Mouse (Mus musculus): ENCODE measurements at regions not wholly inside any gene's neighbourhood (a gene's known extent, or its start where the extent isn't known, plus 50 kb on each side); places are given as distances from the start of the nearest gene placed in this dataset.
A peak's percentile ranks its signal among the peaks of the same experiment; 100 is the strongest.

DNA sequence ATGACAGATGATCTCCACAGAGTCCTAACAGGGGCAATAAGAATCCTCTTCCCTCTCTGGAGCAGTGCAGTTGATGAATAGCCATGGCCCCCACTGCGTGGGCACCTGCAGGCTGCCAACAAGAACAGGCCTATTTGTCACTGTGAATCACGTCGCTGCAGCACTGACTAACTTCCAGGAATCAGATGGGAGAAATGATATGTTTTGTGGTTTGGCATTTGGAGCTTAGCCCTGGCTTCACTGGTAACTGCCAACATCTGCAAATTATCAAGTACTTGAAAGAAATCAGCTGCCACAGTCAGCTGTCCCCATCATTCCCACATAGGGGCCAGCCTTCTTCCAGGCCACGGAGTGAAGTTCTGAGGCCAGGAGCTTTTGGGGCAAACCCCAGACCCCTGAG lies 142.8 kb downstream of the Ets2 start:
- no peak for DNase-seq (ENCODE audit: low spot score in 2 of 2)

DNA sequence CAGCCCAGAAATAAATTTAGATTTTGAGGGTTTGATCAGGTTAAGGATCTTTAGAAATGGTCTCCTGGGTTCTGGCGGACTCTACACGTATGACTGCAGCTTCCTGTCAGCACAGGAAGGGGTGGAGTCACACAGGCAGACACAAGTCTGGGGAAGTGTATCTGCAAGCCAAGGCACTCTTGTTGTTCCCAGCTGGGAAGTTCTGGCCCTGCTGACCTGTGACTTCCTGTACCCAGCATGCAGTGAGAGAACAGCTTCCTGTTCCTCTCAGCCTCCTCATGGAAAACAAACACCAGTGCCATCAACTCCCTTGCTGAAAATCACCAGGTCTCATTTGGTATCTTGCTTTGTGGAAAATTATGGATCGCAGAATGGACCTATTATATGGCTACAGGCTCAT lies 140.9 kb downstream of the Ets2 start:
- DNase-seq (ENCODE audit: low spot score in 2 of 2) = no peak

DNA sequence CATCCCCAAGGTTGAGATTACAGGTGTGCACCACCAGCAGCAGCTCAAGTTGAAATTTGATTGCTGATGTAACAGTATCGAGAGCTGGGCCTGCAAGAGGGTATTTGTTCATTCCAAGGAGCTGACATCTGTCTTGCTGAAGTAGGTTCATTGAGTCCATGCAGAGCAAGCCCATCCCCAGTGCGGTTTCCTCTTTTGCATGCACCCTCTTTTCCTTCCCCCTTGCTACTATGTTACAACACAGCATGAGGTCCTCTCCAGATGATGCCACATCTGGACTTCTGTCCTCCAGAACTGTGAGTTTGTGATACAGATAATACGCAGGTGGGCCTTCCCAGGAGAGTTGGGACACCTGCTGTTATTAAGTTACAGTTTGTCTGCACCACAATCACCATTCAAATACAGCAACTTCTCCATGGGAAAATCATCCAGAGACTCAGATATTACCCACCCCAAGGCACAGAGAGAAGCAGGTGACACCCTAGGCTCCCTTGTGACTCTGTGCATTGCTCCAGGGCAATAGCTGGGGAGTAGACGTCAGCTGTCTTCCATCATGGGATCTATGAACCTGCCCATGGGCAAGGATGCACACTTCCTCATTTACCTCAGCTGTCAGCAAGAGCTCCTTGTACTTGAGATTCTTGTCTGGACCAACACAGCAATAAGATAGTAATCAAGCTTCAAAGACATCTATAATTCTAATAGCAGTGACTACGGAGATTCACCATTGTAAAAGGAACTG lies 137.8 kb downstream of the Ets2 start:
- DNase-seq (ENCODE audit: low spot score in 2 of 2) = no peak

DNA sequence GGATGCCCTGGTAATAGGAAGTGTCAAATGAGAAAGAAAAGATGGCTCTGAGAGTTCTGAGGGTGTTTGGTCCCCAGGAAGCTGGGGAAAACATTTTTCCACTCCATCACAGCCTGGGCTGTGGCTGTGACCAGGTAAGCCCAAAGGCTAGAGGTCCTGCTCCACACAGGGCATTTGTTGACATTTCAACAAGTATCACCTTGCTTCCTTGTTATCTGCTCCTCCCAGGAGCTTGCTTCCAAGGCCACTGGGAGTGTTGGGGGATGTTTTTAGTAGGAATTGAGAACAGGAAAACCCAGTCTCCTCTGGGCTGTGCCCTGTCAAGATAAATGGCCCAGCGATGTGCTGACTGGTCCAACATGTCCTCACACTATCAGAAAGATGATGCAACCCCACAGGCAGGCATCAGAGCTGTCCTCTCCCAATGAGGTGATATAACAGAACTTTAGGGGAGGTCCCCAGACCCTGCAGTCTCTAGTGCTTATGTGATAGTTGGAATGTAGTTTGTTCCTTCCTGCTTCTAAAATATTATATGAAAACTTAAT lies 137.1 kb downstream of the Ets2 start:
- DNase-seq (ENCODE audit: low spot score in 2 of 2) = no peak

DNA sequence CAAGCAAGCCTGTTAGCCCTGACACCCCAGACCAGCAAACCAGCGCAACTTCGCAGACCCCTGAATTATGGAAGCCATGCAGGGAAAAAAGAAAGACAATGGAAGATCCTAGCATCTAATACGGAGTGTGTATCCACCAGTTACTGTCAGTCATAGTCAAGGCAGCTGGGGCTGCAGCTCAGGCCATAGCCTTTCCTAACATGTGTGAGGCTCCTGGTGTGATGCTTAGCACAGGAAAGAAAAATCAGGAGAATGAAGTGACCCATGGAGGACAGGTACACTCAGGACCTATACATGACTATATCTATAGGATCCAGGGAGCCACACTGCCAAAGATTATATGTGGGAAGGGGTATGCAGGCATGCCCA lies 136.6 kb downstream of the Ets2 start:
- no peak for DNase-seq (ENCODE audit: low spot score in 2 of 2)

DNA sequence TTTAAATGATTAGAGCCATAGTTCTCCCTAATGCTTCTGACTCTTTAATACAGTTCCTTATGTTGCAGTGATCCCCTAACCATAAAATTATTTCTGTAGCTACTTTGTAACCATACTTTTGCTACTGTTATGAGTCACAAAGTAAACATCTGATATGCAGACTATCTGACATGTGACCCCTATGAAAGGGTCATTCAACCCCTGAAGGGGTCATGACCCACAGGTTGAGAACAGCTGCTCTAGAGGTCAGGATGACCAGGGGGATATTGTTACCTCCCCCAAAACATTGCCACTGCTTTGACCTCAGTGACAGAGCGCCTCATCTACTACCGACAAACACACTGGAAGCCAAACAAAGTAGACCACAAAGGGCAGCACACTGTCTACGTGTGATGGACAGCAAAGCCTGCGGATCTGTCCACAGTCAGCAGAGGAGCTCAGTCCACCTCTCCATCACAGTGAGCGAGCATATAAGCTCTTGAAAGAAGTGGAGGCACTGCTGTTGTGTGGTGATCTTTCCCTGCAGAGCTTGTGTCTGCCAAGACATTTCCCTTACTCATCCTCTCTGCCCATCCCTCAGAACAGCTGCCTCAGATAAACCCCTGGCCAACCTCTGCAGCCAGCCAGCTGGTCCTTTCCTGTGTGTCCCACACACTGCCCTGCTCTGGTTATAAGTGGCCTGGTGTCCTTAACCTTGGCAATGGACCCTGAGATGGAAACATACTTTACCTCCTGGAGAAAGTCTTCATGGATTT lies 136.0 kb downstream of the Ets2 start:
- no peak for DNase-seq (ENCODE audit: low spot score in 2 of 2)

DNA sequence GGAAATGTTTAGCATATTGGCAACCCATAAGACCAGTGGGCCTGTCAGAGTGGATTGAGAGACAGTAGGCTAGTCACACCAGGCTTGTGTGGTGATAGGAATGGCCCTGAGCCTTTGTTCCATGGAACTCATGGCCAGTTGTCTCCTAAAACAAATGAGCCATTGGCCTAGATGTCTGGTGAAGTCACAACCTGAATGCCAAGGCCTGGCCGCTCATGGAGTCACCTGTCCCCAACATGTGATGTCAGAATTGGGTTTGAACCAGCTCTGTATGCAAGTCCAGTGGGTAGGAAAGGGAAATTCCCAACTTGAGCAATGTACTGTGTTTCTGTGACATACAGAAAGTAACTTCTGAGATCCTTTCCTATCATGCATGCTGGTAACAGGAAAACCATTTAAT lies 134.1 kb downstream of the Ets2 start:
- no peak for DNase-seq (ENCODE audit: low spot score in 2 of 2)

DNA sequence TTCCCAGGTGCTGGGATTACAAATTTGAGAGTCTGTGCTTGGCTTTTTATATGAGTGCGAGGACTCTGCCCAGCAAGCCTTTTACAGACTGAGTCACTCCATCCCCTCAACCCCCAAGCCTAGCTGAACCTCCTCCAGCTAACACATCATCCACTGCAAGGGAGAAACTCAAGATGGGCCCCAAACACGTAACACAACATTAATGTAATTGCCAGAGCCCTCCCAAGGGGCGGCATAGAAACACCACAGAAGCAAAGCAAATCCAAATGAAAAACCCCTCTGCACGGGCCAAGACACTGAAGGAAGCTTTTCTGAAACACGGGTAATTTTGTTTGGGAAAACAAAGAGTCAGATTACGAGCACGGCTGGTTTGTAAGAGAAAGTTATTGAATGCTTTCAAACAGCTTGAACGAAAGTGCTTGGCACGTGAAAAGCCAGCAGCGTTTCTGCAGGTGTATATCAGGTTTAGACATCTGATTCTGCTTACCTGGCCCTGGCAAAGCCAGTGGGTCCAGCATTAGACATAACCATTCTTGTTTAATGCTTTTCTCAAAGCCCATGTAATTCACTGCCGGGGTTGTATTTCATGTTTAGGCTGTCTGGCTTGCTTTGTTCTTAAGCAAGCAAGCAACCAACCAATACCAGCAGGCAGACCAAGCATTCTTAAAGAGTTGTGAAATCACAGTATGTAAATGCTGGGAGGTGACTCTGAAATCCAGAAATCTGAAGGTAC lies 132.8 kb downstream of the Ets2 start:
- DNase-seq (ENCODE audit: low spot score in 2 of 2) = no peak

DNA sequence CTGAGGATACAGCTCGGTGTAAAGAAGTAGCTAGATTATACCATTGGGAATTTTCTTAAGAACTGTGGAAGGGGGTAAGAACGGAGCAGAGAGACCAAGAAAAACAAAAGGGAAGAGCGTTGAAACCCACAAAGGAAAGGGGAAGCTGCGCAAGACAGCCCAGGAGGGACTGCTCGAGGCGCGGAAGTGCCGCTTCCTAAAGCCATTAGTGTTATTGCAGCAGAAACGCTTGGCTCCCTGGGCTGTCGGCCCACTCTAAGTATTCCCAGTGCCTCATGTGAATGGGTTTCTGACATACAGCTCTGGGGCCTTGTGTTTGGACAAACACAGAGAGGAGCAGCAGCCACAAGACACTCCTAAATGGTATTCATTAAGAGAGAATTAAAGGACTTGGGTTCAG lies 131.6 kb downstream of the Ets2 start:
- DNase-seq (ENCODE audit: low spot score in 2 of 2) = no peak

DNA sequence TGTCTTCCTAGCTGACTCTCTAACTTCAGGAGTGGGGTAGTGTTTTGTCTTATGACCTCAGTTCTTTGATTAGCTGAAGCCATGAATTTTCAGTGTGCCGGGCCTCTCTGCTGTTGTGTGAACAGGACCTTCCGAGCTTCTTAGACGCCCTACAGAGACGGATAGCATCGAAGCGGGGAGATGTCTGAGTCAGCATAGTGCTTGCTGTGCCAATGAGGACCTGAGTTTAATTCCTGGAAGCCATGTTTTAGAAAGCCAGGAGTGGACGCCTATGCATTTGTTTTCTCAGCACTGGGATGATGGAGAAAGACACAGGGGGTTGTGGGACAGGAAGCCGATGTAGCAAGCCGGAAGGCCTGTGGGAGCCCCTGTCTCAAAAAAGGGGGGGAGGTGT lies 130.5 kb downstream of the Ets2 start:
- DNase-seq (ENCODE audit: low spot score in 2 of 2) = no peak

DNA sequence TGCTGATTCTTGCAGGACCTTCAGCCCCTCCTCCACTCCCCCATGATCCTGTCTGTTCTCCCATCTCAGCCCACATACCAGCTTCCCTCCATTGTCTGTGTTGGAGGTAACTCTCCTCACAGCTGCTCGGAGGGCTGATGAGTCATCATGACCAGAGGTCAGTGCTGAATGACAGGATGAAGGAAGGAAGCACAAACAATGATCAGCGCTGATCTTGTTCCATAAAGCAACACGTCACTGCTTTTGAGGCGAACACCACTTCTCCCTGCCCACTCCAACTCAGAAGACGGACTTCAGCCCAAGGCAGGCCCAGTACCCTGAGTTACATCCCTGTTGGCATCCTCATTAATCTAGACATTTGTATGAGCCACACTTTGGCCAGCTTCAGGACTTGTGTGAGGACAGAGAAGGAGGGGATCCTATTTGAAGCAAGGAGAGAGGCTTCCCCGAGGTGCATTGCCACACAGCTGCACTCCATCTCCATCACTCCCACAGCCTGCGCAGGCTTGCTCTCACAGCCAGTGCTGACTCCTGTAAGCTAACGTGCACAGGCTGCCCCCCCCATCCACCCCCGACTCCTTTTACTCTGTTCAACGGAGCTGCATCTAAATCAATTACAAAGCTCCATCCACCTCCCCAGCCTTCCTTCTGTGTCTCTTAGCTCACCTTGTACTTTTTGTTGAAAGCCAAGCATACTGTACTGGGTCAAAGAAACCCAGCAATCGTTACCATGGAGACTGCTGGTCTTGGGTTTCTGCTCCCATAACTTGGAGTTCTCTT lies 129.9 kb downstream of the Ets2 start:
- peak; percentile 62 to 63 for DNase-seq (ENCODE audit: low spot score in 2 of 2)

DNA sequence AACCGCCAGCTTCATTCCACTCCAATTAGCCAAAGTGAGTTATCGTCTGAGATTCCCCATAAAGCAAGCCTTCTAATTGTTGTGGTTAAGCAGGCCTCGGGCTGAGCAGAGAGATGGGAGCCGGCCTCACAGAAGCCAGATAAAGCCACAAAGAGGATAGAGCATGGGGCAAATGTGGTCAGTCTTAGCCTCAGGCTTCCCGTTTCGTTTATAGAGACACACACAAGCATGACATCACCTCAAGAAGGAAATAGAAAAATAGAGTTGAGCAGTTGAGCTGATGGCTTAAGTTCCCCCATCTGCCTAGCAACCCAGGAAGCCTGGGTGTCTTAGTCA lies 125.5 kb downstream of the Ets2 start:
- DNase-seq (ENCODE audit: low spot score in 2 of 2) = peak in 1 of 2 experiments; percentile 31

DNA sequence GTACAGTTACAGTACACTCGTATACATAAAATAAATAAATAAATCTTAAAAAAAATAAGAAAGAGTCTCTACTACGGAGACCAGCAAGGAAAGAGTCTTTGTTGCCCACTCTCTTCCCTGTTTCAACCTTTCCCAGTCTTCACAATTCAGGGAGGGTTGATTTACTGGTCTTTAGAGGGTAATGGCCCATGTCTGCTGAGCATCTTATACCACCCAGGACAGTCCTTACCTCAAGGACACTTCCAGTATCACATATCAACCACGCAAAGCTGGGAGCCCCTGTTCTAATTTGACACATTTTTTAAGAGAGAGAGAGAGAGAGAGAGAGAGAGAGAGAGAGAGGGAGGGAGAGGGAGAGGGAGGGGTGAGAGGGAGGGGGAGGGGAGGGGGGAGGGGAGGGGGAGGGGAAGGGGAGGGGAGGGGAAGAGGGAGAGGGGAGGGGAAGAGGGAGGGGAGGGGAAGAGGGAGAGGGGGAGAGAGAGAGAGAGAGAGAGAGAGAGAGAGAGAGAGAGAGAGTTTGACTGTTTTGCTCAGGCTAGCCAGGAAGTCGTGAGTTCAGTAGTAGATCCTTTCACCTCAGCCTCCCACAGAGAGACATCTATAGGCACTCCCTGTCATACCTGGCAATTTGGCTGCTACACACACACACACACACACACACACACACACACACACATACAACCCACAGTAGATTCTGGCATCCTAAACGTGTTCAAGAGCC lies 125.0 kb downstream of the Ets2 start:
- no peak for DNase-seq (ENCODE audit: low spot score in 2 of 2)

DNA sequence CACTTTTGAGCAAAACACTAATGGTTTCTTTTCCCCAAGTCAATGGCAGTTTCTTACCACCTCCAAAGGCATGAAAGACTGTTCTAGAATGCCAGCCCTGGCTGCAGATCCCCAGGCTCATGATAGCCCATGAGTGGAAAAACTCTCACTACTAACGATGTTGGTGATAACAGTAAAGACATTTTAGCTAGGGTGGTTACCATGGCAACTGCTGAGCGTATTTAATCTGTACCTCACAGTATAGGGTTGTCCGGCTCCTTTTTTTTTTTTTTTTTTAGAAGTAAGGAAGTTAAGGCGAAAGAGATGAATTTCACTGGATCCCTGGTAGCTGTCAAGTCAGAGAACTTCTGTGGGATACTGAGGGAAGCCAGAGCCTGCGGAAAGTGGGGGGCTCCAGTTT lies 123.8 kb downstream of the Ets2 start:
- peak; percentile 52 to 61 for DNase-seq (ENCODE audit: low spot score in 2 of 2)

DNA sequence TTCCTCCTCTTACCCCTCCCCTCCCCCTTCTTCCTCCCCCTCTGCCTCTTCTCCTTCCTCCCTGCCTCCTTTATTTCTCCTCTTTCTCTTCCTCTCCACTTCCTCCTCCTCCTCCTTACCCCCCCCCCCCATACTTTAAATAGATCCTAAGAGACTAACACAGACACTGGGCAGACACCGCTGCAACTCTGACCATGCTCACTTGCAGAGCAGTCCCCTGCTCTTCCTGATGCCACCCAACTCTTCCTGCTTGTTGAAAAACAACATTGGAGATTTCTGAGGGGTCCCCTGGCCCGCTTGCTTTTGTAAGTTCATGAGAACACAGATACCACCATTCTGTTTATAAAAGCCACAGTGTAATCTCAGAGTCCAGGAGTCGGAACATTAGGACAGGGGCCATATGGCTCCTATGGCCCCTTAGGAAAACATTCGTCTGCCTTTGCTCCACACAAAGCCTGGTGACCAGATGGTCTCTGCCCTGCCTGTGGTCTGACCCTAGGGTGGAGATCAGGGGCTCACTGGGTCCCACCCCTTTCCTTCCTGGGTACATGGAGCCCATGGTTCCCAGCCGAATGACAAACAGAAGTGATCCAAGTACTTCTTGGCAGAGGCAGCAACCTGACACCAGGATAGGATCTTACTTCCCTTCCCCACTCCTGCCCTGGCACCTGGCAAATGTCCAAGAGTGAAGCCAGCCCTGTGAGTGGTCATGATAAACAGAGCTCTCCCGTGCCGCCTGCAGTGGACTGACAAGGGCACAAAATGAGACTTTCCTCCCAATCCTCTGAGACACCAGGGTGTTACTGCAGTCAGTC lies 123.1 kb downstream of the Ets2 start:
- DNase-seq (ENCODE audit: low spot score in 2 of 2) = peak in 1 of 2 experiments; percentile 52

DNA sequence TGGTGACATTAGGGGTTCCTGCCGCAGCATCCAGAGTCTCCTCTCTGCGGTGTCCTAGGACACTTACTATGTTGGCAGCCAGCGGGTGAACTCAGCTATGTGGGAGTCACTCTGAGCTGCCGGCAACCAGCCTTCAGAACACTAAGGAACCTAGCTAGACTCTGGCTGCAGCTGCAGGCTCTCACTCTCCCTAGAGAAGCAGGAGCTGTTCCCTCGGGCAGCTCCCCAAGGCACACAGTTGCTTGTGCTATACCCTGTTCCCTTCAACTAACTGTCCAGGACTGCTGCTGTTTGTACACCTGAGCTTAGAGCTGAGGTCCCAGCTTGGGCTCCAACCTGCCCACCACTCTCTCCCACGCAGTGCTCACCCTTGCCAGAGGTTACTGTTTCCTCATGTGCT lies 121.9 kb downstream of the Ets2 start:
- DNase-seq (ENCODE audit: low spot score in 2 of 2) = peak in 1 of 2 experiments; percentile 45

DNA sequence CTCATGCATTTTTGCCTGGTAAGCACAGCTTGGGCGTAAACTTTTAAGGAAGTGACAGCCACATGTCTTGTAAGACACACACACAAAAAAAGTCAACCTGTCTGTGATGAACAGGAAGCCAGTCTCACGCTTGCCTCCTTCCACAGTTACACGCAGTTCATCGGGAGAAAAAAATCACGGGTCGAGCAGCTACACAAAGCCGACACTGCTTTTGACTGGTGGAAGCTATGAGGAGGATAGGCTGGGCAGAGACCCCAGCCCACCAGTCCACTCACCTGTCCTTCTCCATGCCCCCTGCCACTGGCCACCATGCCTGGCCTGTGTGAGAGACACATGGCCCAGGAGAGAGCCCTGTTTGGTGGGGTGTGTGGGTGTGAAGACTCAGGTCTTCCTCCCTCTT lies 119.2 kb downstream of the Ets2 start:
- DNase-seq (ENCODE audit: low spot score in 2 of 2) = no peak

DNA sequence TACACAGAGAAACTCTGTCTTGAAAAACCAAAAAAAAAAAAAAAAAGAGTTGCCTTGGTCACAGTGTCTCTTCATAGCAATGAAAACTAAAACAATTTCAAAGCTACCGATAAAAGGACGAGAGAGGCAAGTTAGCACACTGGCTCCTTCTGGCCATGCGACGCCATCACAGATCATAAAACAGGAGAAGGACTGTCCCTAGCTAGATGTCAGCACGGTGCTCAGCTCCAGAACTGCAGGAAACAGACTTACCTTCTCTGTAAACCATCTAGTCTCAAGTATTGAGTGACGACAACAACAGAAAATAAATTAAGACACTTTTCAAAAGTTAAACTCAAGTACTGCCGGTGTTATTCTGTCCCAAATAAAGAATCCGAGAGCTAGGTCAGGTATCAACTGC lies 118.7 kb downstream of the Ets2 start:
- no peak for DNase-seq (ENCODE audit: low spot score in 2 of 2)

DNA sequence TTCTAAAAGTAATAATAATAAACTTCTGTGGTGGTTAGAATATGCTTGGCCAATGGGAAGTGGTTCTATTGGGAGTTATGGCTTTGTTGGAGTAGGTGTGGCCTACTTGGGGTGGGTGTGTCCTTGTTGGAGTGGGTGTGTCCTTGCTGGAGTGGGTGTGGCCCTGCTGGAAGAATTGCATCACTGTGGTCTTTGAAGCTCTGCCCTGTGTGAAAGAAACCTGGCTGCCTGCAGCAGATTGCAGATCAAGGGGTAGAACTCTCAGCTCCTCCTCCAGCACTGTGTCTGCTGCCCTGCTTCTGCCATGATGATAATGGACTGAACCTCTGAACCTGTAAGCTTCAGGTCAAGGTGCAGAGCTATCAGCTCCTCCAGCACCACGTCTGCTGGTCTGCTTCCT lies 118.1 kb downstream of the Ets2 start:
- DNase-seq (ENCODE audit: low spot score in 2 of 2) = no peak

DNA sequence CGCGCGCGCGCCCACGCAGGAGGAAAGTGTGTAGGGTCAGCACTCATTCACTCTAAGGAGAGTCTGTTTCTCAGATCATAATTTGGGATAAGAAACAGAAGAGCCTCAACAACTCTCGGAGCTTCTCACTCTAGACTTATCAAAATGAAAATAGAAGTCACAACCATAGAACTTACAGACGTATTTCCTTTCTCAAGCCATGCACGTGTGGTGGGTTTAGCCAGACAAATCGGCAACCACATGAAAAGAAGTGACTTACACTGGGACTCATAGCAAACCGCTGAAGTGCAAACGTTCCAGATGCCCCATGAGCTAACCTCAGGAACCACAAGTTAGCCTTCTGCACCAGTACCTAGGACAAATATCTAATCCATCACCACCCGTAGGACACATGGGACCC lies 114.1 kb downstream of the Ets2 start:
- no peak for DNase-seq (ENCODE audit: low spot score in 2 of 2)

Measured in right cerebral cortex, postnatal 10 days (tissue).